Mouse (Mus musculus): ENCODE results near the gene Lhx2.

GRCm38 (mm10) chr2:38326671-38327070 lies 12.4 kb upstream of the Lhx2 start:
- TF ChIP-seq CTCF (conservative IDR thresholded peaks at IDR 0.05; ENCODE audit: insufficient read depth, insufficient read length, low read depth, low read length) (no peak), POLR2A (IDR thresholded peaks at IDR 0.05; ENCODE audit: low read depth, low read length) (no peak)
